Mouse (Mus musculus): ENCODE measurements around the gene Gm16368. TPM values are rescaled to one million over a fixed set of nuclear protein-coding genes. Genes with fewer than 3 reads are reported as not detected.

Gm16368 gene
- not detected for polyA plus RNA-seq (2015; fragmentation: Illumina TruSeq; extraction: RNeasy Lipid Tissue Mini Kit (QIAGEN cat#74804); ENCODE audit: insufficient read depth, low replicate concordance)

DNA sequence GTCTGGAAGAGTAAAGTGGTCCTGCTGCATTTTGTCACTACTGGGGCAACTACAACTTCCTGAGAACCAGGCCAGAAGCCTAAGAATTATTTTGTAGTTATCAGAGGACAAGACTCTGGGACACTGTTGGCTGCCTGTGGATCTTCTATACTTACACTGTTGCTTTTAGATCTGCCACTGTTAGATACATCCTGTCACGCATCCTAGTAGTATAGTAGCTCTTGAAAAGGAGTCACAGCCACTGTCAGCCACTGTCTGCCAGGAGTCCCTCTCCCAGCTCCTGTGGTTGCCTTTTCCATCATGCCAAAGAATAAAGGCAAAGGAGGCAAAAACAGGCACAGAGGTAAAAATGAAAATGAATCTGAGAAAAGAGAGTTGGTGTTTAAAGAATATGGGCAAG lies at the start of gene Gm16368:
Gm16368 (plus strand) TSS at position 301 of the 400 bp plus-strand sequence.

Other genes starting within 250 kb of the Gm16368 start
- gene Gm2001, start 241.4 kb upstream of the Gm16368 start, polyA plus RNA-seq (2015; fragmentation: Illumina TruSeq; extraction: RNeasy Lipid Tissue Mini Kit (QIAGEN cat#74804); ENCODE audit: insufficient read depth, low replicate concordance), result not detected
- not detected for gene Gm2016, start 209.6 kb upstream of the Gm16368 start, polyA plus RNA-seq (2015; fragmentation: Illumina TruSeq; extraction: RNeasy Lipid Tissue Mini Kit (QIAGEN cat#74804); ENCODE audit: insufficient read depth, low replicate concordance)
- gene Gm2022, start 188.3 kb upstream of the Gm16368 start, polyA plus RNA-seq (2015; fragmentation: Illumina TruSeq; extraction: RNeasy Lipid Tissue Mini Kit (QIAGEN cat#74804); ENCODE audit: insufficient read depth, low replicate concordance), result not detected
- gene Gm2035, start 163.8 kb upstream of the Gm16368 start, polyA plus RNA-seq (2015; fragmentation: Illumina TruSeq; extraction: RNeasy Lipid Tissue Mini Kit (QIAGEN cat#74804); ENCODE audit: insufficient read depth, low replicate concordance), result not detected
- not detected for gene Gm2042, start 129.6 kb upstream of the Gm16368 start, polyA plus RNA-seq (2015; fragmentation: Illumina TruSeq; extraction: RNeasy Lipid Tissue Mini Kit (QIAGEN cat#74804); ENCODE audit: insufficient read depth, low replicate concordance)
- not detected for gene Gm2075, start 71.8 kb upstream of the Gm16368 start, polyA plus RNA-seq (2015; fragmentation: Illumina TruSeq; extraction: RNeasy Lipid Tissue Mini Kit (QIAGEN cat#74804); ENCODE audit: insufficient read depth, low replicate concordance)
- gene Gm6803, start 64.9 kb upstream of the Gm16368 start, polyA plus RNA-seq (2015; fragmentation: Illumina TruSeq; extraction: RNeasy Lipid Tissue Mini Kit (QIAGEN cat#74804); ENCODE audit: insufficient read depth, low replicate concordance), result not detected
- gene Gm2056, start 56.7 kb upstream of the Gm16368 start, polyA plus RNA-seq (2015; fragmentation: Illumina TruSeq; extraction: RNeasy Lipid Tissue Mini Kit (QIAGEN cat#74804); ENCODE audit: insufficient read depth, low replicate concordance), result not detected
- not detected for gene Gm10436, start 98.4 kb downstream of the Gm16368 start, polyA plus RNA-seq (2015; fragmentation: Illumina TruSeq; extraction: RNeasy Lipid Tissue Mini Kit (QIAGEN cat#74804); ENCODE audit: insufficient read depth, low replicate concordance)
- not detected for gene Gm8332, start 166.4 kb downstream of the Gm16368 start, polyA plus RNA-seq (2015; fragmentation: Illumina TruSeq; extraction: RNeasy Lipid Tissue Mini Kit (QIAGEN cat#74804); ENCODE audit: insufficient read depth, low replicate concordance)
- not detected for gene Gm5662, start 190.8 kb downstream of the Gm16368 start, polyA plus RNA-seq (2015; fragmentation: Illumina TruSeq; extraction: RNeasy Lipid Tissue Mini Kit (QIAGEN cat#74804); ENCODE audit: insufficient read depth, low replicate concordance)
- not detected for gene Gm5039, start 240.3 kb downstream of the Gm16368 start, polyA plus RNA-seq (2015; fragmentation: Illumina TruSeq; extraction: RNeasy Lipid Tissue Mini Kit (QIAGEN cat#74804); ENCODE audit: insufficient read depth, low replicate concordance)

Measured in spleen, adult 10 weeks (tissue).